Mouse (Mus musculus) heart, postnatal 25 days (tissue): ENCODE results near the gene Tm4sf1. TPM values are rescaled to one million over a fixed set of nuclear protein-coding genes. Genes with fewer than 3 reads are reported as not detected.
A peak's percentile ranks its signal among the peaks of the same experiment; 100 is the strongest.

ENCODE experiments used
- DNase-seq: peaks from one replicate; pipeline ENCODE4 v3.0.0; 2022; ENCODE audit warnings: low spot score
- intact Hi-C: fragments of 180-260 bp; cut with DNase I; formaldehyde crosslinking; loops from one replicate; pipeline ENCODE4 v1.15.1; 2025
- total RNA-seq, 2 experiments: library from RNA; stranded (reverse); gene quantifications; 2 replicates each; pipeline ENCODE4 v1.2.3; 2021

Gene Tm4sf1
- total RNA-seq = 10 to 100 TPM; 93.1 to 99.1 TPM

DNA sequence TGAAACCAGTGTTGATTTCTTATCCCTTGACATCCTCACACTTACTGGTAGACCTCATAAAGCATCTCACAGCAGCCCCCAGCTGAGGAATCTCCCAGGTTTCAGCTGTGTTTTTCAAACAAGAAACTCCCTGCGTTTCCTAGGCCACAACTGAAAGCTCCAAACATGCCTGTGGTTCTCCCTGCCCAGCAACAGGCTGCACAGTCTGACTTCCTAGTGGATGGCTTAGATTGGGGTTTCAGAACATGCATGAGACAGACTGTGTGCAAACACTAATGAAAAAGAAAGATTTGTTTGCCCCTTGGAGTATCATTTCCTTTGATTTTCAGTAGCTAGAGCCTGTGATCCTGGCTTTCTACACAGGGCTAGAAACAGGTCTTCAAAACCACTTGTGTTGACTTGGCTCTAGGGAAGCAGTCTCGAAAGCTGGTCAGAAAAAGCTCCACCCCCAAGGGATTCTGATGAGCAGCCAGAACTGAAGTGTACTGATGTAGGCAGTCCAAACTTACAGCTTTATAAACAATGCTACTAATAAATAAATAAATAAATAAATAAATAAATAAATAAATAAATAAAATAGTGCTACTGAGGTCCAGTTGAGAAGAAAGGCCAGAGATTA lies at the start of gene Tm4sf1:
Gene Tm4sf1, minus strand, starts transcription at position 68 of the 619 bp plus-strand sequence.
- intact Hi-C loops = no loop called here
- DNase-seq = no peak

DNA sequence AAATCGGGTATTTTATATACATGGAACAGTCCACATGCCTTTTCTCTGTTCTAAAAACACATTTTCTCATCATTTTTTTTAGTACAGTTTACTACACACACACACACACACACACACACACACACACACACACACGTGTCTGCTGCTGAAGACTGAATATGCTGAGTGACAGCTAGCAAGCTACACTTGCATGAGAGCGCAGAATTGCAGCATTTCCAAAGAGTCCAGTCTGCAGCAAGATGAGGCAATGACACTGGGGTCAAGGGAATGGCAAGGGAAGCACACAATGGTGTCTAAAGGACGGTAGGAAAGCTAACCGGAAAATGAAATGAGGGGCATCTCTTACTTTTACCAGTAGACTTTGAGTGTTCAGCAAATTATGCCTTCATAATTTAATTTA lies 43.0 kb upstream of the Tm4sf1 start:
- intact Hi-C loops = no loop called here
- DNase-seq = no peak

DNA sequence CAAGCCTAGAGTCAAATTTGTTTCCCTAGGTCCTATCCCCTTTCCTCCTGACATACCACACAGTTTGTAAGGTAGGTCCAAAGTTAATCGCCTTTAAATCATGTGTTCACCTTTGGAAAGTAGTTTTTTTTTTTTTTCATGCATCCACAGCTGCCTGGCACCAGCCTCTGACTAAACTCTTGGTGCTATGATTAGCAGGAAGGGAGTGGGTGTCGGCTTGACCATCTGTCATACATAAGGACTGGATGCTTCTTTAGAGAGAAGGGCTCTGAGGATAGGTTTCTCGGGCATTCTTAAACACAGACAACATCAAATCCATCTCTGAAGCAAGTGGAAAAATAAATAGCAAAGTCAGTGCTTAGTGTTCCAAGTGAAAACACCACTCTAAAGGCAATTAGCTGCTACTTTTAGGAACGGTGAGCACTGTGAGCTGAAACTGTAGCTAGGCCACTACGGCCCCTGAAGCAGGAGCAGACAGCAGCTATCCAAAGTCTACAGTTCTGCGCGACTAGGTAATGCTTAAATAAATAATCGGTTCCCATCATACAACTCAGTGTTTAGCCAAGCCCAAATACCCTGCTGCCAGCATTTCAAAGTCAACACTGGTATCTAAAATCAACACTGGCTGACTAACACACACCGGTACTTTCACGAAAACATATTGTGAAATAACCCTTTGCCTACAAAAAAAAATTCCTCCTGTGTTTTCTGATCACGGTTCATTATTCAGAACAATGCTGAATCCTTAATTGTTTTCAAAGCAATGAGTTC lies 42.2 kb upstream of the Tm4sf1 start:
- intact Hi-C loops = no loop called here
- DNase-seq = no peak

- intact Hi-C loops = no loop called here
- no peak for DNase-seq
Observed at GRCm38 (mm10) chr3:57342976-57343375, 41.2 kb upstream of the Tm4sf1 start.

DNA sequence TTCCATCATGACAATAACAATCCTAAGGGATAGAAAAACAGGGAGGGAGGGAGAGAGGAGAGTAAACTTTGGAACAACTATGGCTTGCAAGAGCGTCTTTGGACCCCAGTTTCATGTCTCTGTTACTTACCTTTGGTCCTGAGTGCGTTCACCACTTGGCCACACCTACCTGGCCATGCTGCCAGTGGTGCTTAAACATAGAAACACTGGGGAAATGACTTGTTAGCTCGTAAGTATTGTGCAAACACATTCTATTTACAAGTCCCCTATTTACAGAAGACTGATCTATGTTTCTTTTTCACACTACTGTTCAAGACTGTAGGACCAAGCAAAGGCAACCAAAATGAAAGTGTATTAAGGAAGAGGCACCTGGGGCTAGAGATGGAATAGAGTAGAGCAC lies 39.5 kb upstream of the Tm4sf1 start:
- intact Hi-C loops = no loop called here
- no peak for DNase-seq

- DNase-seq = peak; percentile 32
- intact Hi-C loops = loop anchor here (5.0 to 10.0 kb wide), 4 partner anchors 43 to 270 kb away; partner anchors contain the start of gene Tm4sf4
Observed at GRCm38 (mm10) chr3:57335080-57335815, 33.5 kb upstream of the Tm4sf1 start.

- intact Hi-C loops = no loop called here
- DNase-seq = no peak
Observed at GRCm38 (mm10) chr3:57327941-57328340, 26.2 kb upstream of the Tm4sf1 start.

- intact Hi-C loops = no loop called here
- DNase-seq = no peak
Observed at GRCm38 (mm10) chr3:57307076-57307475, 5.3 kb upstream of the Tm4sf1 start.

DNA sequence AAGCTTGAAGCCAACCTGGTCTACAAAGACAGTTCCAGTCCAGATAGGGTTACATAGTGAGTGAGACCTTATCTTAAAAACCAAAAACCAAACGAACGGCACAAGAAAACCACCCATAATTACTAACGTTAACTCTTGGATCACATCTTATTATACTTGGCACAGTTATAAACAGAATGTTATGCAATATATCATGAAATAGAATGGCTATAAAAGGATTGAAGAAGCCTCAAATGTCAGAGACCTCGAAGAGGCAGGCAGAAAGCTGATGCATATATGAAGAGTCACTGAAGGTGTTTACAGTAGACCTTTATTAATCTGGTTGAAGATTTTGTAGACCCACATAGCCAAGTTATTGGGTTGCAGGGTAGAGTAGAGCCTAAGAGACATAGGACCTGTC lies 3.8 kb upstream of the Tm4sf1 start:
- DNase-seq = no peak
- intact Hi-C loops = no loop called here

DNA sequence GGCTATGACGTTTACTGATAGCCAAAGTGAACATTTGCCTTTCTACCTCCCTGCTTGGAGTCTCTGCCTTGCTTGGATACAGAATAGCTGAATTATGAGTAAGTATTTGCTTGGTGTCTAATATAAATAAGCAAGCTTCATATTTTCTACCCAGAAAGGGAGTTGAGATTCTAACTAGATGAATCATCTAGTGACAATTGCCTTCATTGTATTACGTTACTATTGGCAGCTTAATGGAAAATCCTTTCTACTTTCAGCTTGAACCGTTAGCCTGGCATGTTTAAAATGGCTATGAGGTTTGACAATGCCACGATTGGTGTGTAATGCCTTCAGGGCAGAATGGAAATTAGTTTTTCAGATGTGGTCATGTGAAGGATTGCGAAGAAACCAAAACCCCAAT lies 2.7 kb upstream of the Tm4sf1 start:
- DNase-seq = no peak

DNA sequence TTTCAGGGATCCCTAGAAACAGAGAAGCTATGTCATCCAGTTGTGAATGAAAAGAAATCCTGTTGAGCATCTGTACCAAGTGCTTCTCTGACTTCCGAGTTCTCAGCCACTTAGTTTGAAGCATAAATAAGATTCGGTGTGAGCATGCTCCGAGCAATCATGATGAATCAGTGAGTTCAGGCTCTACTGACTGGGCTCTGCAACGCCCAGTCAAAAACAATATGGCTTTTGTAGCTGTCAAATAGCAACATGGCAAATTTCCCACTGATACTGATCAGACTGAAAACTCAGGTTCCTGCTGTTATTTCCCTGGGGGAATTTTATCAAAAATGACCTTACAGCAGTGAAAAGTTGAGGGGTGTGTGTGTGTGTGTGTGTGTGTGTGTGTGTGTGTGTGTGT lies 2.3 kb upstream of the Tm4sf1 start:
- DNase-seq = no peak

More for the DNA sequence above, 2.7 kb upstream of the Tm4sf1 start:
- intact Hi-C loops = no loop called here

DNA sequence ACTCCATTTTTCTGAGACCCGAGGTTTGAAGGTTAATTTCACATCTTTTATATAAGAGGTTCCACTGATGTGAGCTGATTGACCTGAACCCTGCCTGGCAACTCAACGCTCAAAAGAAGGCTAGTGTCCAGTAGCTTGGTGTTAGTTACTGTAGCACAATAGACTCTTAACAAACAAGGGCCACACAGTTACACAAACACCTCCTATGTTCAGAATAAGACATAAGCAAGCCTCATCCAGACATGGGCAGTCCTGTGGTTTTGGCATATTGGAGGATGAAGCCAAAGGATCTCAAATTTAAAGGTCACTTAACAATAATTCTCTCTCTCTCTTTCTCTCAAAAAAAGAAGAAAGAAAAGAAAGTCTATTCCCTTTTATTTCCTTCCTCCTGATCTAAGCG lies 1.7 kb upstream of the Tm4sf1 start:
- no peak for DNase-seq
- intact Hi-C loops = no loop called here

More for the DNA sequence above, 2.3 kb upstream of the Tm4sf1 start:
- intact Hi-C loops = no loop called here

GRCm38 (mm10) chr3:57302886-57303285 lies 1.1 kb upstream of the Tm4sf1 start:
- intact Hi-C loops = no loop called here
- DNase-seq = no peak

DNA sequence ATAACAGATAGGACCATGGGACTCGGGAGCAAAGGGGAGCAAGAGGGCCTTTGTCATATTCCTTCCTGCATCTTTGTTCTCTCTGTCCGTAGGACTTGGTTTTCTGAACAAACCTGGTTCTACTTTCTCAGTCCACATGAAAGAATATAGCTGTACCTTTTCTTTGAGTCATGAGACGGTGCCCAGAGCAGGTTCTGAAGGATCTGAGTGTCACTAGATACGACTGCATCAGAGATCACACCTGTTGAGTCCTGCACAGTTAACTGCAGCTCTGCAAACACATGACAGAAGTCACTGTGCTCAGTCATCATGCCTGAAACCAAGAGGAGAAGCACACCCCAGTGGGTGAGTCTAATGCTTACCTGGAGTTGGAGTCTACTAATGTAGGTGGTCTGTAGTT lies 422 bp downstream of the Tm4sf1 start:
- DNase-seq = no peak
- intact Hi-C loops = no loop called here

GRCm38 (mm10) chr3:57297991-57298390 lies 3.8 kb downstream of the Tm4sf1 start:
- no peak for DNase-seq
- intact Hi-C loops = no loop called here

GRCm38 (mm10) chr3:57296574-57296973 lies 5.2 kb downstream of the Tm4sf1 start:
- no peak for DNase-seq
- intact Hi-C loops = no loop called here

- no peak for DNase-seq
- intact Hi-C loops = no loop called here
Observed at GRCm38 (mm10) chr3:57295631-57296030, 6.2 kb downstream of the Tm4sf1 start.

- intact Hi-C loops = loop anchor here (5.0 kb wide), 1 partner anchor 42 kb away; no protein-coding TSS in a partner anchor
- peak; percentile 62 for DNase-seq
Observed at GRCm38 (mm10) chr3:57294742-57295525, 6.9 kb downstream of the Tm4sf1 start.

DNA sequence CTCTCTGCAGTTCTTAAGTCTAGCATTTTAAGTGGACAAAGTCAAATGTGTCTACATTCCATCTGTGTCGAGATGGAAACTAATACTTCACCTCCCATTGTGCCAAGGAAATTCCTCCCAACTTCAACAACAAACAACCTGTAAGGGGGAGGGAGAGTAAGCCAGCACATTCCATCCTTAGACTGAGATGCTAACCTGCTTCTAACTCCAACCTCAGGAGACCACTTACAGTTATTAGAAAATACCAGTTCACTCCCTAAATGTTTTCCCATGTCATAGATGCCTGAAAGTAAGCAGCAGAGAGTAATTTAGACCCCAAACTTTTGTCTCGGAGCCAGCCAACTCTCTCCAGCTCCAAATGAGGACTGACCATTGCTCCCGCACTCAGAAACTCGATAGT lies 7.9 kb downstream of the Tm4sf1 start:
- intact Hi-C loops = loop anchor here (5.0 kb wide), 1 partner anchor 43 kb away; no protein-coding TSS in a partner anchor
- DNase-seq = no peak

GRCm38 (mm10) chr3:57292826-57293225 lies 9.0 kb downstream of the Tm4sf1 start:
- intact Hi-C loops = loop anchor here (5.0 kb wide), 1 partner anchor 44 kb away; no protein-coding TSS in a partner anchor
- no peak for DNase-seq
